Mouse (Mus musculus) layer of hippocampus, adult 9-10 months (tissue): Measurements from ENCODE around the gene Agpat1.

Experiments
- DNase-seq: peaks from one replicate; pipeline ENCODE4 v3.0.0; 2022; ENCODE audit warnings: low spot score

Gene Agpat1

GRCm38 (mm10) chr17:34586796-34587422, 17.2 kb upstream of the Agpat1 start:
- no peak for DNase-seq

- peak; percentile 90 for DNase-seq
These were observed 16.6 kb upstream of the Agpat1 start for GRCm38 (mm10) chr17:34587423-34587811.

GRCm38 (mm10) chr17:34587814-34588213, 16.2 kb upstream of the Agpat1 start:
- no peak for DNase-seq

- no peak for DNase-seq
These were observed 15.3 kb upstream of the Agpat1 start for GRCm38 (mm10) chr17:34588767-34589166.

GRCm38 (mm10) chr17:34589206-34589605, 14.9 kb upstream of the Agpat1 start:
- no peak for DNase-seq

GRCm38 (mm10) chr17:34589681-34590101, 14.4 kb upstream of the Agpat1 start, which contains the start of gene Gpsm3:
TSS of gene Gpsm3 (plus strand) at chr17:34589806.
- no peak for DNase-seq

- no peak for DNase-seq
These were observed 13.7 kb upstream of the Agpat1 start for GRCm38 (mm10) chr17:34590154-34590987.

GRCm38 (mm10) chr17:34591029-34591993, 12.8 kb upstream of the Agpat1 start, which contains the start of gene Pbx2:
TSS of gene Pbx2 (plus strand) at chr17:34591266.
- DNase-seq: no peak

GRCm38 (mm10) chr17:34591994-34592375, 12.1 kb upstream of the Agpat1 start:
- no peak for DNase-seq

GRCm38 (mm10) chr17:34592581-34593549, 11.2 kb upstream of the Agpat1 start:
- no peak for DNase-seq

GRCm38 (mm10) chr17:34593752-34594525, 10.1 kb upstream of the Agpat1 start:
- no peak for DNase-seq

GRCm38 (mm10) chr17:34596098-34596497, 8.0 kb upstream of the Agpat1 start:
- no peak for DNase-seq

- no peak for DNase-seq
These were observed 6.4 kb upstream of the Agpat1 start, which contains the start of gene Ager for GRCm38 (mm10) chr17:34597566-34598095. TSS of gene Ager (plus strand) at chr17:34597862.

- no peak for DNase-seq
These were observed 4.2 kb upstream of the Agpat1 start for GRCm38 (mm10) chr17:34599891-34600290.

- DNase-seq: no peak
These were observed 2.3 kb upstream of the Agpat1 start for GRCm38 (mm10) chr17:34601796-34602195.

- DNase-seq: peak; percentile 100
These were observed 544 bp upstream of the Agpat1 start, which contains the start of gene Rnf5 for GRCm38 (mm10) chr17:34603375-34604060. TSS of gene Rnf5 (minus strand) at chr17:34603690.

- no peak for DNase-seq
These were observed 612 bp downstream of the Agpat1 start for GRCm38 (mm10) chr17:34604511-34605237.

- peak; percentile 94 for DNase-seq
These were observed 1.5 kb downstream of the Agpat1 start for GRCm38 (mm10) chr17:34605609-34606008.
